Mouse (Mus musculus): Measurements from ENCODE around the gene Pygo2.

DNA sequence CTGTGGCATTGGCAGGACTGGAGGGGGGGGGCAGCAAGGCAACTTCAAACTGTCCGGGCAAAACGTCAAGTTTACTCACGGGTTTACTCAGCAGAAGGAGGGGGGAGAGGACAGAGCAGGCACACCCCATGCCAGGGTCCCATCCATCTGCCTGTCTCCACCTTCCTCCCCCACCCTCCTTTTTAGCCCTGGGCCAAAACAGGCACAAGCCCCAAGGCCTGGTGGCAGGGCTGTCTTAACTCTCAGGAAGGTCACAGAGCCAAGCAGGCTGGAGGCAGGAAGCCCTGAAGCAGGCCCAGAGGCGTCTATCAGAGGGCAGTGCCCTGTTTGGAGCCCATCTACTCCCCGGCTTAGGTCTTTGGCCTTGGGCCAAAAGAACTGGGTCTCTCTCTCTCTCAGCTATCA, 39.9 kb upstream of the Pygo2 start:
- TF ChIP-seq CTCF (IDR thresholded peaks at IDR 0.05; ENCODE audit: control insufficient read depth, insufficient read depth, insufficient replicate concordance, low read depth, low read length), result no peak
- TF ChIP-seq POLR2A (IDR thresholded peaks at IDR 0.05; ENCODE audit: control insufficient read depth, low read depth, low read length), result no peak

Measured in testis, adult 2 months (tissue).